Mouse (Mus musculus): ENCODE results near the gene Ddr2. TPM values are rescaled to one million over a fixed set of nuclear protein-coding genes. Genes with fewer than 3 reads are reported as not detected.

Ddr2 gene
- polyA plus RNA-seq (2012; rRNA removed; ENCODE audit: low replicate concordance), result 42.5 and 91.1 TPM in 2 replicates

DNA sequence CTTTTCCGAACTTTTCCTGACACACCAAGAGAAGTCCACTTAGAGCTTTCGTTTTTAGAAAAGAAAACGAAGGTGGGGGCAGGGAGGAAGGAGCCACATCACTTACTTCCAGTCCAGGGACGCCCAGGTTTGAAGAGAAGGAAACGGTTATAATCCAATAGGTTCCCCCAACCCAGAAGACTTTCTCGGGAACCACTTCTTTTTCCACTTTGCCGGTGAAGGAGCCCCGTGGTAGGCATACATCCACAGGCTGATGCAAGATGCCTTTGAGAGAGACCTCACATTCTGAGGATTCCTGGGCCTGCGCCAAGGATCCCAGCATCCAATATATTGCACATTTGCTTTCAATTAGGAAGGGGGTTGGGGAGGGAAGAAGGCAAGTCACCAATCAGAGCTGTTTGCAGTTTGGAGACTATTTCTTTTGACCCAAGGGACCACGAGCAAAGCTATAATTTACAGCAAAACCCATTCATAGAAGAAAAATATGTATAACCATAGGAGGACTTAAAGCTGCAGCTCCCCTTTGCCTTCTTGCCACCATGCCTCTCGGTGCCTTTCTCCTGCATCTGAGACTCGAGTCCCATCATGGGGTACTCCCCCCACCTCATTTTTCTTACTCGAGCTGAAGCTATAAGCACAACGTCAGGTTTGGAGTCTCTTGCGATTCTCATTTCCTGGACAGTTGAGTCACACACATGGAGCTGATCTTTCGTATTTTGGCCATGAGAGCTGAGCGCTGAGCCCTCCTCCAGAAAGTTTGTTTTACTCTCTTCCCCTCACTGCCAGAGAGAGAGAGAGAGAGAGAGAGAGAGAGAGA, at the start of gene Ddr2:
Ddr2 (minus strand) TSS at position 247 of the 817 bp plus-strand sequence.

DNA sequence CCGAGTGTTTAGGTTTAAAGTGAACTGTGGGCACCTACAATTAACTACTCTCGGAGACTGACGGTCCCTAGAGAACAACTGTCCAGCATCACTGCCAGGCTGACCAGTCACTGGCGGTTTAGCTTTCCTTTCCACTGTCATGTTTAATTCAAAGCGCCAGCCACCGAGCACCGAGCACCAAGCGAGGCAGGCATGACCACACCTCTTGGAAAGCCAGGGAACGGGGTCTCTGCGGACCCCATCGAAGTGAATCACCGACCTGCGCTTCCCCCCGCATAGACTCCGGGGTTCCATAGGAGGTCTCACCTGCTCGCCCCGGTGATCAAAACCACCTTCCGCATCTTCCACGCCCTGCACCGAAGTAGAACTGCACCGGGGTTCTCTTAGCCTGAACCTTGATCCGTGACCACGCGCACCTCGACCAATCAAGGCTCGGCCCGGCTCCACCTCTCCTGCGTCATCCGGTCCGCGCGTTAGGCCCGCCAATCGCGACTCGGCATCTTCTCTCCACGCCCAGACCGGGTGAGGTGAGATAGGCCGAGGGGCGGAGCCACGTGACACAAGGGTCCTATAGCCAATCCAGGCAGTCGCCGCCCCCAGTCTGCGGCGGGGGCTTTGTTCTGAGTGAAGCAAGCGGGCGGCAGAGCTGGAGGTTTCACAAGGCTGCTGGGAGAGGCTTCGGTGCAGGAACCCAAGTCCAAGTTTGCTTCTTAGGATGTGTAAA, 141.6 kb downstream of the Ddr2 start, which contains the start of gene Hsd17b7:
Hsd17b7 (minus strand) TSS at position 450 of the 724 bp plus-strand sequence.

DNA sequence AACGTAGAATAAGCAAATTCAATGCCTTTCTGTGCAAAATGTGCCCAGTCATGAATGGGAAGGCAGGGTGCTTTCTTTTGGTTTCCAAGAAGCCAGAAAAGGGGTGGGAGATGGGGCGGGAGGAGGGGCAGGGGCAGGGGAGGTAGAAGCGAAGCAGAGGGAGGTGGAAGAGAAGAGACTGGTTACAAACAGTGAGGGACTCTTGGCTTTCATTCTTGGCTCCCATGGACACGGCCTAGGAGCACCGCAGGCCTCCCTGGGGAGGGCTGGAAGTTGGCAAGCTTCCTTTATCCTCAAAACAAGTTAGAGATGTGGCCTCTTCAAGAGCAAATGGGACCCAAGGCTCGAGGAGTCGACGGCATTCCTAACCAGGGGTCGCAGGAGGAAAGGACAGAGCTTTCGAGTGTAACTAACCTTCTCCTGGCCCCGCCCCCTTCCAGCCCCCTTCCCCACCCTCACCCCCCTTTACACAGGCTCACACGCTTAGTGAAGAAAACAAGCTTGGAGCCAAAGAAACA, 182.0 kb downstream of the Ddr2 start, which contains the start of gene Ccdc190:
Ccdc190 (plus strand) TSS at position 195 of the 518 bp plus-strand sequence.

Other genes starting within 250 kb of the Ddr2 start
- gene Ccdc190, start 182.1 kb downstream of the Ddr2 start, polyA plus RNA-seq (2012; rRNA removed; ENCODE audit: low replicate concordance), result 0.10 TPM in 1 of 2 replicates, not detected in the other
- 4.6 and 9.4 TPM in 2 replicates for gene Hsd17b7, start 141.5 kb downstream of the Ddr2 start, polyA plus RNA-seq (2012; rRNA removed; ENCODE audit: low replicate concordance)
- gene Uap1, start 64.2 kb upstream of the Ddr2 start, polyA plus RNA-seq (2012; rRNA removed; ENCODE audit: low replicate concordance), result 24.8 and 45.5 TPM in 2 replicates
- 16.0 and 16.1 TPM in 2 replicates for gene Uhmk1, start 104.6 kb upstream of the Ddr2 start, polyA plus RNA-seq (2012; rRNA removed; ENCODE audit: low replicate concordance)
- gene Sh2d1b2, start 122.0 kb upstream of the Ddr2 start, polyA plus RNA-seq (2012; rRNA removed; ENCODE audit: low replicate concordance), result 0.04 and 0.31 TPM in 2 replicates
- 0.26 and 1.3 TPM in 2 replicates for gene Sh2d1b1, start 166.6 kb upstream of the Ddr2 start, polyA plus RNA-seq (2012; rRNA removed; ENCODE audit: low replicate concordance)
- gene Gm7694, start 195.6 kb upstream of the Ddr2 start, polyA plus RNA-seq (2012; rRNA removed; ENCODE audit: low replicate concordance), result 8.6 and 8.8 TPM in 2 replicates
- not detected in 2 replicates for gene Spata46, start 198.0 kb upstream of the Ddr2 start, polyA plus RNA-seq (2012; rRNA removed; ENCODE audit: low replicate concordance)

Data from subcutaneous adipose tissue, adult 2 months (tissue).